Comparison of ENCODE assay signal across 12 mouse cellular contexts in genomic region chr8:11452974-11453373, GRCm38 (mm10). TPM values are rescaled to one million over a fixed set of nuclear protein-coding genes. Genes with fewer than 3 reads are reported as not detected.
DNase-seq lines count a peak whose midpoint lies in the region; ATAC-seq and TF ChIP-seq lines count a peak whose summit lies in the region.
"Had no signal": no experiment of that assay in that cellular context is flagged by ENCODE, and none has a peak within 500 bp of the region (broad histone marks: within the 10 kb centered on the region; RNA-seq: fewer than 3 reads in every experiment).

No protein-coding gene starts in this region.

- TF ChIP-seq CTCF in midbrain, postnatal 0 days (IDR thresholded peaks at IDR 0.05), result no peak

- no peak overlapping the region for H3K4me2 ChIP-seq in forebrain, embryonic 11.5 days (ENCODE audit: low read depth, low read length, severe bottlenecking)
- H3K4me2 ChIP-seq in midbrain, postnatal 0 days (ENCODE audit: low read depth, low read length, poor library complexity, severe bottlenecking), result no peak overlapping the region
- H3K4me2 ChIP-seq: liver, embryonic 15.5 days had no signal

- H3K4me1 ChIP-seq in forebrain, embryonic 10.5 days, result peaks cover 57% of the 10 kb centered on the region
- H3K4me1 ChIP-seq in forebrain, embryonic 11.5 days (replicated peaks; ENCODE audit: control insufficient read depth, insufficient read depth, low read length), result peaks cover 6% of the 10 kb centered on the region; the same call in 1 of the 2 replicates
- H3K4me1 ChIP-seq in megakaryocyte, embryonic 14.5 days, result peaks cover 57% of the 10 kb centered on the region
- H3K4me1 ChIP-seq in midbrain, postnatal 0 days (ENCODE audit: insufficient read depth, low read length), result no peaks in the 10 kb centered on the region

- H3K9ac ChIP-seq in forebrain, embryonic 11.5 days (ENCODE audit: low read length), result no peak overlapping the region
- H3K9ac ChIP-seq in midbrain, postnatal 0 days (replicated peaks; ENCODE audit: low read length, poor library complexity, severe bottlenecking), result no peak overlapping the region
- H3K9ac ChIP-seq: liver, embryonic 15.5 days had no signal

- H3K4me3 ChIP-seq in forebrain, embryonic 10.5 days, result no peak overlapping the region
- H3K4me3 ChIP-seq in forebrain, embryonic 11.5 days (ENCODE audit: low read depth, low read length), result no peak overlapping the region
- peak overlapping the region; percentile 64 for H3K4me3 ChIP-seq in megakaryocyte, embryonic 14.5 days (replicated peaks)
- H3K4me3 ChIP-seq in midbrain, postnatal 0 days (ENCODE audit: low read depth, low read length), result no peak overlapping the region
- H3K4me3 ChIP-seq: liver, embryonic 15.5 days had no signal

- peaks cover 11% of the 10 kb centered on the region for H3K36me3 ChIP-seq in forebrain, embryonic 10.5 days (replicated peaks)
- H3K36me3 ChIP-seq in forebrain, embryonic 11.5 days (ENCODE audit: control insufficient read depth, insufficient read depth, low read length), result no peaks in the 10 kb centered on the region
- H3K36me3 ChIP-seq in megakaryocyte, embryonic 14.5 days (replicated peaks; ENCODE audit: low read length), result no peaks in the 10 kb centered on the region
- peaks cover 8% of the 10 kb centered on the region for H3K36me3 ChIP-seq in midbrain, postnatal 0 days (ENCODE audit: insufficient read depth, low read length)

- H3K27me3 ChIP-seq in forebrain, embryonic 10.5 days (ENCODE audit: poor library complexity, severe bottlenecking), result peaks cover 4% of the 10 kb centered on the region; the same call in 1 of the 2 replicates
- no peaks in the 10 kb centered on the region for H3K27me3 ChIP-seq in forebrain, embryonic 11.5 days (ENCODE audit: control insufficient read depth, insufficient read depth, low read length)
- H3K27me3 ChIP-seq in megakaryocyte, embryonic 14.5 days (replicated peaks), result peaks cover 79% of the 10 kb centered on the region
- no peaks in the 10 kb centered on the region for H3K27me3 ChIP-seq in midbrain, postnatal 0 days (ENCODE audit: insufficient read depth, low read length)
- H3K27me3 ChIP-seq: liver, embryonic 15.5 days had no signal

- ATAC-seq in forebrain, embryonic 11.5 days (replicated peaks; ENCODE audit: low FRiP score), result no peak
- ATAC-seq in megakaryocyte, adult 5-6 weeks (ENCODE audit: poor library complexity, severe bottlenecking), result no peak
- no peak for ATAC-seq in midbrain, postnatal 0 days (ENCODE audit: low FRiP score)

- no peaks in the 10 kb centered on the region for H3K9me3 ChIP-seq in forebrain, embryonic 10.5 days
- no peaks in the 10 kb centered on the region for H3K9me3 ChIP-seq in forebrain, embryonic 11.5 days (ENCODE audit: control insufficient read depth, low read length)
- peaks cover 7% of the 10 kb centered on the region for H3K9me3 ChIP-seq in megakaryocyte, embryonic 14.5 days
- H3K9me3 ChIP-seq in midbrain, postnatal 0 days (ENCODE audit: low read length), result no peaks in the 10 kb centered on the region
- H3K9me3 ChIP-seq: liver, embryonic 15.5 days had no signal

- DNase-seq in forebrain, embryonic 10.5 days (ENCODE audit: extremely low spot score, low spot score), result no peak
- no peak for DNase-seq in forebrain, embryonic 11.5 days (ENCODE audit: low spot score)
- peak; percentile 69 for DNase-seq in fibroblast of lung, adult 2 months (ENCODE audit: low read depth)
- peak; percentile 44 for DNase-seq in midbrain, postnatal 0 days (ENCODE audit: low spot score)
- no peak for DNase-seq in gastrocnemius, adult 18-20 months (ENCODE audit: low spot score)
- no peak for DNase-seq in layer of hippocampus, adult 9-11 months
- DNase-seq: cerebellum, postnatal 10 days; heart, adult 11 months; kidney, postnatal 36 days had no signal

- peak overlapping the region; percentile 13 for H3K27ac ChIP-seq in forebrain, embryonic 10.5 days
- H3K27ac ChIP-seq in forebrain, embryonic 11.5 days (ENCODE audit: low read depth, low read length), result no peak overlapping the region
- H3K27ac ChIP-seq in midbrain, postnatal 0 days (ENCODE audit: low read depth, low read length), result no peak overlapping the region; the same call in 1 of the 2 replicates
- H3K27ac ChIP-seq: liver, embryonic 15.5 days had no signal

- WGBS in forebrain, embryonic 10.5 days, result 22% methylated on average over 4 of the region's 4 CpGs
- 17% methylated on average over 4 of the region's 4 CpGs for WGBS in forebrain, embryonic 11.5 days
- 23% methylated on average over 4 of the region's 4 CpGs for WGBS in midbrain, postnatal 0 days

RNA-seq across cellular contexts. Expression of gene Rab20, which starts 25.5 kb away (rescaled TPM):
- 1.4 and 1.7 TPM in 2 replicates for polyA plus RNA-seq in forebrain, embryonic 10.5 days (2016; fragmentation: Nextera tagmentation; extraction: Ambion mirVana)
- polyA plus RNA-seq in forebrain, embryonic 11.5 days (2014; fragmentation: Nextera tagmentation; extraction: Ambion mirVana), result 0.53 and 0.75 TPM in 2 replicates
- 13.3 TPM in 1 of 2 replicates, not detected in the other for polyA plus RNA-seq in megakaryocyte, embryonic 14.5 days (2012; ENCODE audit: insufficient read depth, low replicate concordance)
- 2.5 and 3.5 TPM in 2 replicates for total RNA-seq in megakaryocyte, adult 5-6 weeks (2015)
- 3.3 and 7.7 TPM in 2 replicates for total RNA-seq in megakaryocyte, adult 5-6 weeks (2017)
- 0.28 and 0.60 TPM in 2 replicates for total RNA-seq in midbrain, postnatal 0 days (2014; rRNA removed)
- polyA plus RNA-seq in midbrain, postnatal 0 days (2015; fragmentation: Nextera tagmentation; extraction: Ambion mirVana), result 0.58 and 0.72 TPM in 2 replicates
- total RNA-seq in gastrocnemius, adult 18-20 months (2021), result 1 to 10 TPM; 2.5 to 4.6 TPM

RNA-seq across cellular contexts. Expression of gene Naxd, which starts 44.3 kb away (rescaled TPM):
- 112 and 113 TPM in 2 replicates for polyA plus RNA-seq in forebrain, embryonic 10.5 days (2016; fragmentation: Nextera tagmentation; extraction: Ambion mirVana)
- 99.2 and 110 TPM in 2 replicates for polyA plus RNA-seq in forebrain, embryonic 11.5 days (2014; fragmentation: Nextera tagmentation; extraction: Ambion mirVana)
- polyA plus RNA-seq in megakaryocyte, embryonic 14.5 days (2012; ENCODE audit: insufficient read depth, low replicate concordance), result 49.5 and 114 TPM in 2 replicates
- 39.8 and 53.9 TPM in 2 replicates for total RNA-seq in megakaryocyte, adult 5-6 weeks (2015)
- total RNA-seq in megakaryocyte, adult 5-6 weeks (2017), result 45.7 and 58.1 TPM in 2 replicates
- 88.6 and 89.7 TPM in 2 replicates for total RNA-seq in midbrain, postnatal 0 days (2014; rRNA removed)
- polyA plus RNA-seq in midbrain, postnatal 0 days (2015; fragmentation: Nextera tagmentation; extraction: Ambion mirVana), result 106 and 118 TPM in 2 replicates
- total RNA-seq in gastrocnemius, adult 18-20 months (2021), result 10 to 100 TPM; 25.4 to 26.0 TPM

Comparison
In these comparisons a context has a peak if more than half of its experiments do, and no peak if none do; other contexts are left out.
1. DNase-seq: peak in fibroblast of lung, adult 2 months (single experiment) and midbrain, postnatal 0 days (single experiment); none in forebrain, embryonic 10.5 days (single experiment), forebrain, embryonic 11.5 days (single experiment), gastrocnemius, adult 18-20 months (single experiment) and layer of hippocampus, adult 9-11 months (single experiment).